Mouse (Mus musculus): Measurements from ENCODE around the gene Mrrf. TPM values are rescaled to one million over a fixed set of nuclear protein-coding genes. Genes with fewer than 3 reads are reported as not detected.

Mrrf gene
- polyA plus RNA-seq, 1 experiment from 2014 or later = 33.7 TPM

GRCm38 (mm10) chr2:36202611-36202880 is 66.4 kb downstream of the Mrrf start:
- Histone ChIP-seq H3K27ac (ENCODE audit: low read depth, low read length) (no peak overlapping the region), H3K9me3 (ENCODE audit: control insufficient read depth, low read length) (no peaks in the 10 kb centered on the region), H3K4me3 (ENCODE audit: low read length) (peak overlapping the region; percentile 43; the same call in 1 of the 2 replicates), H3K4me2 (replicated peaks; ENCODE audit: low read depth, low read length) (peak overlapping the region; percentile 81), H3K27me3 (ENCODE audit: control insufficient read depth, insufficient read depth, low read length) (peaks cover 45% of the 10 kb centered on the region), H3K4me1 (ENCODE audit: control insufficient read depth, insufficient read depth, low read length) (0 out of 2 replicates have a peak, but pooled peaks cover 3% of the 10 kb centered on the region), H3K36me3 (ENCODE audit: control insufficient read depth, insufficient read depth, low read length) (no peaks in the 10 kb centered on the region), H3K9ac (ENCODE audit: low read depth, low read length) (no peak overlapping the region)
- 9% methylated on average over 5 of the region's 5 CpGs for WGBS
- ATAC-seq (ENCODE audit: low FRiP score, low TSS enrichment) = no peak

- Histone ChIP-seq H3K27ac (ENCODE audit: low read depth, low read length) (no peak overlapping the region), H3K4me1 (ENCODE audit: control insufficient read depth, insufficient read depth, low read length) (0 out of 2 replicates have a peak, but pooled peaks cover 3% of the 10 kb centered on the region), H3K27me3 (ENCODE audit: control insufficient read depth, insufficient read depth, low read length) (peaks cover 45% of the 10 kb centered on the region), H3K4me2 (replicated peaks; ENCODE audit: low read depth, low read length) (peak overlapping the region; percentile 81), H3K36me3 (ENCODE audit: control insufficient read depth, insufficient read depth, low read length) (no peaks in the 10 kb centered on the region), H3K9me3 (ENCODE audit: control insufficient read depth, low read length) (no peaks in the 10 kb centered on the region), H3K9ac (ENCODE audit: low read depth, low read length) (peak overlapping the region; percentile 48), H3K4me3 (ENCODE audit: low read length) (peak overlapping the region; percentile 43)
- ATAC-seq (ENCODE audit: low FRiP score, low TSS enrichment) = peak; percentile 65
- under 1% methylated on average over 39 of the region's 39 CpGs for WGBS
These were observed 67.0 kb downstream of the Mrrf start for GRCm38 (mm10) chr2:36203011-36203825.

DNA sequence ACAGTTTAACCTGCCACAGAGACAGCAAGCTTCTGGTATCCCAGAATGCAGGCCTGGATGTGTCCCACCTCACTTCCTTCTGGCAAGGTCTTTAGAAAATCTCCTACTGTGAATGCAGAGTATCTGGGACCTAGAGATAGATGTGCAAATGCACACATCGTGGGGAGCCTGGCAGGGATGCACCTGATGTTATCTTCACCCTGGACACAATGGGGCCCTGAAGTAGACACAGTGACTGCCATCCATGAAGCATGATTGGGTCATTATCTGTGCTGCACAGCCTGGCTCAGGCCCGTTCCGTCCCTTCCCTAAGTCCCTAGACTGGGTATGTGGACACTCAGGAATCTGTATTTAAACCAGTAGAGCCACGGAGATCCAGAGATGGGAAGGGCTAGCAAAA is 68.4 kb downstream of the Mrrf start:
- 60% methylated on average over 4 of the region's 4 CpGs for WGBS
- Histone ChIP-seq H3K4me2 (replicated peaks; ENCODE audit: low read depth, low read length) (no peak overlapping the region), H3K36me3 (ENCODE audit: control insufficient read depth, insufficient read depth, low read length) (no peaks in the 10 kb centered on the region), H3K9ac (ENCODE audit: low read depth, low read length) (no peak overlapping the region), H3K27me3 (ENCODE audit: control insufficient read depth, insufficient read depth, low read length) (peaks cover 45% of the 10 kb centered on the region), H3K27ac (ENCODE audit: low read depth, low read length) (no peak overlapping the region), H3K4me1 (ENCODE audit: control insufficient read depth, insufficient read depth, low read length) (0 out of 2 replicates have a peak, but pooled peaks cover 3% of the 10 kb centered on the region), H3K4me3 (ENCODE audit: low read length) (no peak overlapping the region), H3K9me3 (ENCODE audit: control insufficient read depth, low read length) (no peaks in the 10 kb centered on the region)
- no peak for ATAC-seq (ENCODE audit: low FRiP score, low TSS enrichment)

GRCm38 (mm10) chr2:36207071-36207470 is 70.9 kb downstream of the Mrrf start:
- Histone ChIP-seq H3K27ac (ENCODE audit: low read depth, low read length) (no peak overlapping the region), H3K4me1 (ENCODE audit: control insufficient read depth, insufficient read depth, low read length) (0 out of 2 replicates have a peak, but pooled peaks cover 3% of the 10 kb centered on the region), H3K9ac (ENCODE audit: low read depth, low read length) (no peak overlapping the region; the same call in 1 of the 2 replicates), H3K27me3 (ENCODE audit: control insufficient read depth, insufficient read depth, low read length) (peaks cover 37% of the 10 kb centered on the region), H3K4me2 (replicated peaks; ENCODE audit: low read depth, low read length) (no peak overlapping the region), H3K4me3 (ENCODE audit: low read length) (no peak overlapping the region), H3K36me3 (ENCODE audit: control insufficient read depth, insufficient read depth, low read length) (no peaks in the 10 kb centered on the region), H3K9me3 (ENCODE audit: control insufficient read depth, low read length) (no peaks in the 10 kb centered on the region)
- 55% methylated on average over 11 of the region's 11 CpGs for WGBS
- no peak for ATAC-seq (ENCODE audit: low FRiP score, low TSS enrichment)

DNA sequence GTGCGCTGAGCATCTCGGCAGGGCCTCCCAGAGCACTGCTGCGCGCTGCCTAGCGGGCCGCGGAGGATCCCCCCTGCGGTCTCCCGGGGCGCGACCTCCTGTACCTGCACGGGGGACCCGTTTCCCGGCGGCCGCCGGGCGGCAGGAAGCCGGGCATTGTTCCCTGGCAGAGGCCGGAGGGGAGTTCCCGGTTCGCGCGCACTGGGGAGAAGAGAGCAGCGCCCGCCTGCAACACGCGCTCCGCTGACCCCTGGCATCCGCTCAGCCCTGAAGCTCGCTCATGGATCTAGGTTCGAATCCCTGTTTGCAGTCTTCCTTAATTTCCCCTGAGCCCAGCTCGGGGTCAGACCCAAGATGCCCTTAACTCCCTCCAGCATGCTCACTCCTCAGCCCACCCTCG is 74.6 kb downstream of the Mrrf start:
- no peak overlapping the region for H3K27ac ChIP-seq (ENCODE audit: low read depth, low read length)

GRCm38 (mm10) chr2:36211785-36212184 is 75.6 kb downstream of the Mrrf start:
- H3K9ac ChIP-seq (ENCODE audit: low read depth, low read length) = no peak overlapping the region
- no peaks in the 10 kb centered on the region for H3K36me3 ChIP-seq (ENCODE audit: control insufficient read depth, insufficient read depth, low read length)
- H3K4me2 ChIP-seq (replicated peaks; ENCODE audit: low read depth, low read length) = no peak overlapping the region
- no peak overlapping the region for H3K27ac ChIP-seq (ENCODE audit: low read depth, low read length)
- H3K9me3 ChIP-seq (ENCODE audit: control insufficient read depth, low read length) = no peaks in the 10 kb centered on the region
- H3K4me1 ChIP-seq (ENCODE audit: control insufficient read depth, insufficient read depth, low read length) = peaks cover 12% of the 10 kb centered on the region
- peak; percentile 75 for ATAC-seq (ENCODE audit: low FRiP score, low TSS enrichment)
- H3K4me3 ChIP-seq (ENCODE audit: low read length) = no peak overlapping the region
- WGBS = 6% methylated on average over 7 of the region's 7 CpGs
- H3K27me3 ChIP-seq (ENCODE audit: control insufficient read depth, insufficient read depth, low read length) = peaks cover 12% of the 10 kb centered on the region

More for the DNA sequence above, 74.6 kb downstream of the Mrrf start:
- Histone ChIP-seq H3K4me2 (replicated peaks; ENCODE audit: low read depth, low read length) (peak overlapping the region; percentile 32; the same call in 1 of the 2 replicates), H3K4me1 (ENCODE audit: control insufficient read depth, insufficient read depth, low read length) (0 out of 2 replicates have a peak, but pooled peaks cover 4% of the 10 kb centered on the region), H3K27me3 (ENCODE audit: control insufficient read depth, insufficient read depth, low read length) (peaks cover 12% of the 10 kb centered on the region), H3K9ac (ENCODE audit: low read depth, low read length) (peak overlapping the region; percentile 37; the same call in 1 of the 2 replicates), H3K4me3 (ENCODE audit: low read length) (peak overlapping the region; percentile 9; the same call in 1 of the 2 replicates), H3K9me3 (ENCODE audit: control insufficient read depth, low read length) (no peaks in the 10 kb centered on the region), H3K36me3 (ENCODE audit: control insufficient read depth, insufficient read depth, low read length) (no peaks in the 10 kb centered on the region)
- WGBS = 2% methylated on average over 34 of the region's 34 CpGs
- ATAC-seq (ENCODE audit: low FRiP score, low TSS enrichment) = no peak

GRCm38 (mm10) chr2:36213108-36213507 is 76.9 kb downstream of the Mrrf start:
- H3K36me3 ChIP-seq (ENCODE audit: control insufficient read depth, insufficient read depth, low read length) = no peaks in the 10 kb centered on the region
- no peak overlapping the region for H3K4me2 ChIP-seq (replicated peaks; ENCODE audit: low read depth, low read length)
- no peak overlapping the region for H3K4me3 ChIP-seq (ENCODE audit: low read length)
- no peak for ATAC-seq (ENCODE audit: low FRiP score, low TSS enrichment)
- H3K9me3 ChIP-seq (ENCODE audit: control insufficient read depth, low read length) = no peaks in the 10 kb centered on the region
- H3K27ac ChIP-seq (ENCODE audit: low read depth, low read length) = no peak overlapping the region
- H3K27me3 ChIP-seq (ENCODE audit: control insufficient read depth, insufficient read depth, low read length) = peaks cover 12% of the 10 kb centered on the region
- WGBS = 52% methylated on average over 7 of the region's 7 CpGs
- no peak overlapping the region for H3K9ac ChIP-seq (ENCODE audit: low read depth, low read length)
- peaks cover 23% of the 10 kb centered on the region for H3K4me1 ChIP-seq (ENCODE audit: control insufficient read depth, insufficient read depth, low read length)

DNA sequence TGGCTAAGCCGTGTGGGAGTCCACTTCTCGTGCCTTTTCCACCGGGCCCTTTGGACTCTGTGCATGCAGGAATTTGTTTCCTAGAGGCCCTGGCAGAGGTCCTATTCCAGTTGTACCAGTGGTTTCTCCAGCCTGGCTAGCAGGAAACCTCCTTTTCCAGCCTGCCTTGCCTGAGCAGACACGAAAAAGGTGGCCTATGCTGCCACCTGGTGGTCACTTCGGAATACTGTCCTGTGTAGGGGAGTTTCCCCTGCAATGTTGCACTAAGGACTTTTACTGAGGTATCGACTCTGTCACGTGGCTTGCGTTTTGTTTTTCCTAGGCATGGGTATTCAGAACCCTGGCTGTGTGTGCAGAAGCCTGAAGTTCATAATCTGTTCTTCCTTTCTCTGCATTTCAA is 77.8 kb downstream of the Mrrf start:
- H3K4me3 ChIP-seq (ENCODE audit: low read length) = no peak overlapping the region
- H3K4me1 ChIP-seq (ENCODE audit: control insufficient read depth, insufficient read depth, low read length) = peaks cover 23% of the 10 kb centered on the region

DNA sequence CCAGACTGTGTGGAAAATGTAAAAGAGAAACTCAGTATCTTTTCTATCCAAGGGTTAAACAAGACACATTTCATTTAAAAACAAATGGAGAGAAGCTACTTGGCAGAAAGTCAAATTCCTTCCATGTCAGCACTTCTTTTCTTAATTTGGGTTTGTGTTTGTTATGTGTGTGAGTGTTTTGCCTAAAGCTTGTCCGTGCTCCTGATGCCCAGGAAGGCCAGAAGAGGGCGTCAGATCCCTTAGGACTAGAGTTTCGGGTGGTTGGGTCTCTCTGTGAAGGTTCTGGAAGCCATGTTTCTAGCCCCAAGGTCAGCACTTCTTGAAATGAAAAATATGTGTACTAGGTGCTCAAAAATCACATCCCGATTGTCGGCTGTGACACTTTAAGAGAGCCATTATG is 78.2 kb downstream of the Mrrf start:
- WGBS = 59% methylated on average over 5 of the region's 5 CpGs
- no peak overlapping the region for H3K27ac ChIP-seq (ENCODE audit: low read depth, low read length)
- no peaks in the 10 kb centered on the region for H3K9me3 ChIP-seq (ENCODE audit: control insufficient read depth, low read length)
- peak overlapping the region; percentile 28; the same call in 1 of the 2 replicates for H3K9ac ChIP-seq (ENCODE audit: low read depth, low read length)
- no peak overlapping the region for H3K4me3 ChIP-seq (ENCODE audit: low read length)
- H3K27me3 ChIP-seq (ENCODE audit: control insufficient read depth, insufficient read depth, low read length) = peaks cover 12% of the 10 kb centered on the region
- ATAC-seq (ENCODE audit: low FRiP score, low TSS enrichment) = no peak
- peak overlapping the region; percentile 22 for H3K4me2 ChIP-seq (replicated peaks; ENCODE audit: low read depth, low read length)
- H3K36me3 ChIP-seq (ENCODE audit: control insufficient read depth, insufficient read depth, low read length) = no peaks in the 10 kb centered on the region
- peaks cover 23% of the 10 kb centered on the region for H3K4me1 ChIP-seq (ENCODE audit: control insufficient read depth, insufficient read depth, low read length)

More for the DNA sequence above, 77.8 kb downstream of the Mrrf start:
- H3K4me2 ChIP-seq (replicated peaks; ENCODE audit: low read depth, low read length) = peak overlapping the region; percentile 22
- H3K9ac ChIP-seq (ENCODE audit: low read depth, low read length) = peak overlapping the region; percentile 28; the same call in 1 of the 2 replicates
- H3K27ac ChIP-seq (ENCODE audit: low read depth, low read length) = no peak overlapping the region
- WGBS = 8% methylated on average over 8 of the region's 8 CpGs
- H3K27me3 ChIP-seq (ENCODE audit: control insufficient read depth, insufficient read depth, low read length) = peaks cover 12% of the 10 kb centered on the region
- no peaks in the 10 kb centered on the region for H3K9me3 ChIP-seq (ENCODE audit: control insufficient read depth, low read length)
- H3K36me3 ChIP-seq (ENCODE audit: control insufficient read depth, insufficient read depth, low read length) = no peaks in the 10 kb centered on the region
- ATAC-seq (ENCODE audit: low FRiP score, low TSS enrichment) = peak; percentile 69; the same call in 1 of the 2 replicates

Data from kidney, embryonic 14.5 days (tissue).